Mouse (Mus musculus): ENCODE results near the gene Cer1. TPM values are rescaled to one million over a fixed set of nuclear protein-coding genes. Genes with fewer than 3 reads are reported as not detected.

Gene Cer1
- total and polyA plus RNA-seq, 2 experiments: not detected

DNA sequence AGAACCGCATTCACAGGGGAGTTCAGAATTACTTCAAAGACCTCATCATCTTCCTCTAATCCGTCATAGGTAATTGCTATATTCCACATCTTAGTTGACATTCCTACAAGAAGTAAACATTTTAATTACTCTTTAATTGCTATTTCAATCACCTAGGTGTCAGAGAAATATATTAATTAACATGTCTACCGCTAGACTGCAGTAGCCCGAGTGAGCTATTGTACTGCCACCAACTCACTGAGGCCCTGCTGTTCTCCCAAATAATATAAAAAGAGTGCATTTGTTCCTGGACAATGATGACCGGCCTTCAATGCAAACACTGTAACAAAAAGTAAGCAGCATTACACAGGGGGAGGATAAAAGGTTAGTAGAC is 31.7 kb upstream of the Cer1 start:
- no peaks in the 10 kb centered on the region for H3K36me3 ChIP-seq (ENCODE audit: control insufficient read depth, insufficient read depth, low read length)
- no peaks in the 10 kb centered on the region for H3K27me3 ChIP-seq (ENCODE audit: control insufficient read depth, insufficient read depth, low read length)
- 82% methylated on average over 5 of the region's 5 CpGs for WGBS
- no peaks in the 10 kb centered on the region for H3K79me2 ChIP-seq (ENCODE audit: control insufficient read depth, insufficient read depth, low read length)
- H3K27ac ChIP-seq (replicated peaks; ENCODE audit: insufficient read depth, low read depth, low read length): no peak overlapping the region
- H3K4me3 ChIP-seq (ENCODE audit: insufficient read depth, low read depth, low read length): no peak overlapping the region
- no peaks in the 10 kb centered on the region for H3K4me1 ChIP-seq (ENCODE audit: control insufficient read depth, insufficient read depth, low read length)
- no peak for DNase-seq (ENCODE audit: extremely low read depth, low read depth, low spot score)
- no peak overlapping the region for H3K9ac ChIP-seq (ENCODE audit: low read depth, low read length)
- no peak for TF ChIP-seq CTCF (IDR thresholded peaks at IDR 0.05; ENCODE audit: low read depth, low read length)
- TF ChIP-seq POLR2A (IDR thresholded peaks at IDR 0.05; ENCODE audit: extremely low read depth, insufficient read depth, low read length): no peak

DNA sequence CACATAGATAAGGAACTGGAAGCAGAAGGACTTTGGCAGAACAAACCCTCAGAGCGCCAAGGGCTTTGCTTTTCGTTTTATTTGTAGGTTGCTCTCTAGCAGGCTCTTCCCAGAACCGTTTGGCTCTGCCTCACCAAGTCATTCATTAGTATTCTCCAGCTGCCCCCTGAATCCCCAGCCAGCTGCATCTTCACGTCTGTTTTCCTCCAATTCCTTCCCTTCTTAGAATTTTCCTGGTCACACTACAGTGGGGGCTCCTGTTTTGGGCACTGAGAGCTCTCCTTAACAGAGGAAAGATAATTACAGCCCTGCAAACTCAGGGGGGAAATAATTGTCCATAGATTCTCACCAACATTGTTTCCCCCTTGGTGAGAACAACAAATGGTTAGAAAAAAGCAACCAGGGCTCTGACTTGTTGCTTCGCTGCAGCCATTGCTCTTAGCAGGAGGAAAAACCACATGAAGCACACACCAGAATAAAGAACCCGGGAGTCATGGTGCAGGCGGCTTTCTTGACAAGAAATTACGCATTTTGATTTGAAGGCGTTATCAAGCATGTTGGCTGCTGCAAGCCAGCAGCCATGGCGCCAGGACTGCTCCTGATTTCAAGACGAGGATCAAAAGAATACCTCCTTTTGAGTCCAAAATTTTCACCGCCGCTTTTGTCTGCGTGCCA is 31.2 kb upstream of the Cer1 start:
- no peaks in the 10 kb centered on the region for H3K79me2 ChIP-seq (ENCODE audit: control insufficient read depth, insufficient read depth, low read length)
- no peaks in the 10 kb centered on the region for H3K4me1 ChIP-seq (ENCODE audit: control insufficient read depth, insufficient read depth, low read length)
- H3K36me3 ChIP-seq (ENCODE audit: control insufficient read depth, insufficient read depth, low read length): no peaks in the 10 kb centered on the region
- no peak overlapping the region for H3K4me3 ChIP-seq (ENCODE audit: insufficient read depth, low read depth, low read length)
- H3K9ac ChIP-seq (ENCODE audit: low read depth, low read length): no peak overlapping the region
- H3K27ac ChIP-seq (replicated peaks; ENCODE audit: insufficient read depth, low read depth, low read length): no peak overlapping the region
- 66% methylated on average over 14 of the region's 14 CpGs for WGBS
- no peak for TF ChIP-seq CTCF (IDR thresholded peaks at IDR 0.05; ENCODE audit: low read depth, low read length)
- no peak for TF ChIP-seq POLR2A (IDR thresholded peaks at IDR 0.05; ENCODE audit: extremely low read depth, insufficient read depth, low read length)
- H3K27me3 ChIP-seq (ENCODE audit: control insufficient read depth, insufficient read depth, low read length): no peaks in the 10 kb centered on the region
- DNase-seq (ENCODE audit: extremely low read depth, low read depth, low spot score): peak; percentile 4

DNA sequence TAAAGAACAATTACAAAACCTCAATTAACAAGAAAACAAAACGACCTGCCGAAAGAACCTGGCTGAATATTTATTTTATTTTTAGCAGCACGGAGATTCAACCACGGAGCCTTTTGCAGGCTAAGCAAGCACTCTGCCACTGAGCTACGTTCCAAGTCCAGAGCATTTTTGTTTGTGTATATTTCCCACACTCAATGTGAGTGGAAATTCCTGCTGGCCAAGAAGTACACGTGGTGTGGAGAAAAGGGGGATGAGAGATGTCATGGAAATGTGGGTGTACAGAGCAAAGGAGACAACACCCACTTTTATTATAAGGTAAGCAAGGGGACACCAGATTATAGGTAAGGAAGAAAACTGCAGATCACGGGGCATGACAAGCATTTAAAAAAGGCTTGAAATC is 30.6 kb upstream of the Cer1 start:
- DNase-seq (ENCODE audit: extremely low read depth, low read depth, low spot score): no peak
- Histone ChIP-seq H3K27me3 (ENCODE audit: control insufficient read depth, insufficient read depth, low read length) (no peaks in the 10 kb centered on the region), H3K79me2 (ENCODE audit: control insufficient read depth, insufficient read depth, low read length) (no peaks in the 10 kb centered on the region), H3K36me3 (ENCODE audit: control insufficient read depth, insufficient read depth, low read length) (no peaks in the 10 kb centered on the region), H3K27ac (replicated peaks; ENCODE audit: insufficient read depth, low read depth, low read length) (no peak overlapping the region), H3K4me1 (ENCODE audit: control insufficient read depth, insufficient read depth, low read length) (no peaks in the 10 kb centered on the region), H3K9ac (ENCODE audit: low read depth, low read length) (no peak overlapping the region), H3K4me3 (ENCODE audit: insufficient read depth, low read depth, low read length) (no peak overlapping the region)
- 64% methylated on average over 7 of the region's 7 CpGs for WGBS
- no peak for TF ChIP-seq CTCF (IDR thresholded peaks at IDR 0.05; ENCODE audit: low read depth, low read length)
- TF ChIP-seq POLR2A (IDR thresholded peaks at IDR 0.05; ENCODE audit: extremely low read depth, insufficient read depth, low read length): no peak

DNA sequence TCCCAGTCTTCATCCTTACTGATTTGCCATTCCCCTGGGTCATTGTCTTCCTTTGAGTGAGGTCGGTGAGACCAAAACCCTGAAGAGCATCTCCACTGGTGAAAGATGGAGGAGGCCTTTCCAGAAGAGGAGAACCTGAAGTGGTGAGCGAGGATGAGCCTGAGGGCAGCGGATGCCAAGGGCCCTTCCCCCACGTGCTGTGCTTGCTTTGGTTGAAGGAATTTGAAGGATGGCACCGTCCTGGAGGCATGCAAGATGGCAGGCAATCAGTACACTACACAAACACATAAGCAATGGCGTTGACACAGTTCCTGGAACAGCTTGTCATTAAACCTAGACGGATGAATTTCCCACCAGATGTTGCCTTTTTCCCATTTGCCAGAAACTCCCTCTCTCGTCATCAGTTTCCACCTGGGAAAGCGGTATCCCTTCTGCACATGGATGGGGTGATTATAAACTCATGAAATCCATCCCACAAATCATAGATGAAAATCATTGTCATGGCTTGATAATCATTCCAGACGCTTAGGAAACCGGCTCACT is 29.7 kb upstream of the Cer1 start:
- TF ChIP-seq CTCF (IDR thresholded peaks at IDR 0.05; ENCODE audit: low read depth, low read length): no peak
- no peak for TF ChIP-seq POLR2A (IDR thresholded peaks at IDR 0.05; ENCODE audit: extremely low read depth, insufficient read depth, low read length)

DNA sequence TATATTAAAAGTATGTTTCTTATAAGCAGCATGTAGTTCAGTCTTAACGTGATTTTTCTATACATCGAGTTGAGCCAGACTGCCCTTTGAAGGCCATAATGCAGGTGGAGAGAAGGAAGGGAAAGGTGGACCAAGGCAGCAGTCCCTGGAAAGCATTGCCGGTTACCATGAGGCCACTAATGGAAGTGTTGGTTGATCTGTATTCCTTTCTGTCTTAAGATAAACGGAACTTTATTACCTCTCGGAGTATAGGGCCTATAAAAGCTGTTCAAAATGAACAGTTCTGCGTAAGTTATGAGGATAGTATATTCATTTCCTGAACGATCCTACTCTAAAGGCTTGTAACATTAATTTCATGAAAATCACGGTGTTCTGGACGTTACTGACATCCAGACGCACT is 10.3 kb upstream of the Cer1 start:
- H3K9ac ChIP-seq (ENCODE audit: low read depth, low read length): no peak overlapping the region
- no peaks in the 10 kb centered on the region for H3K27me3 ChIP-seq (ENCODE audit: control insufficient read depth, insufficient read depth, low read length)
- TF ChIP-seq POLR2A (IDR thresholded peaks at IDR 0.05; ENCODE audit: extremely low read depth, insufficient read depth, low read length) (no peak), CTCF (IDR thresholded peaks at IDR 0.05; ENCODE audit: low read depth, low read length) (no peak)
- no peaks in the 10 kb centered on the region for H3K79me2 ChIP-seq (ENCODE audit: control insufficient read depth, insufficient read depth, low read length)
- WGBS: 91% methylated on average over 10 of the region's 10 CpGs
- no peaks in the 10 kb centered on the region for H3K4me1 ChIP-seq (ENCODE audit: control insufficient read depth, insufficient read depth, low read length)
- H3K36me3 ChIP-seq (ENCODE audit: control insufficient read depth, insufficient read depth, low read length): no peaks in the 10 kb centered on the region
- H3K4me3 ChIP-seq (ENCODE audit: insufficient read depth, low read depth, low read length): no peak overlapping the region
- H3K27ac ChIP-seq (replicated peaks; ENCODE audit: insufficient read depth, low read depth, low read length): no peak overlapping the region
- no peak for DNase-seq (ENCODE audit: extremely low read depth, low read depth, low spot score)

More for the DNA sequence above, 29.7 kb upstream of the Cer1 start:
- no peaks in the 10 kb centered on the region for H3K27me3 ChIP-seq (ENCODE audit: control insufficient read depth, insufficient read depth, low read length)
- H3K36me3 ChIP-seq (ENCODE audit: control insufficient read depth, insufficient read depth, low read length): no peaks in the 10 kb centered on the region
- WGBS: 80% methylated on average over 11 of the region's 11 CpGs
- no peaks in the 10 kb centered on the region for H3K4me1 ChIP-seq (ENCODE audit: control insufficient read depth, insufficient read depth, low read length)
- no peak overlapping the region for H3K9ac ChIP-seq (ENCODE audit: low read depth, low read length)
- no peak overlapping the region for H3K27ac ChIP-seq (replicated peaks; ENCODE audit: insufficient read depth, low read depth, low read length)
- no peaks in the 10 kb centered on the region for H3K79me2 ChIP-seq (ENCODE audit: control insufficient read depth, insufficient read depth, low read length)
- H3K4me3 ChIP-seq (ENCODE audit: insufficient read depth, low read depth, low read length): no peak overlapping the region
- no peak for DNase-seq (ENCODE audit: extremely low read depth, low read depth, low spot score)

DNA sequence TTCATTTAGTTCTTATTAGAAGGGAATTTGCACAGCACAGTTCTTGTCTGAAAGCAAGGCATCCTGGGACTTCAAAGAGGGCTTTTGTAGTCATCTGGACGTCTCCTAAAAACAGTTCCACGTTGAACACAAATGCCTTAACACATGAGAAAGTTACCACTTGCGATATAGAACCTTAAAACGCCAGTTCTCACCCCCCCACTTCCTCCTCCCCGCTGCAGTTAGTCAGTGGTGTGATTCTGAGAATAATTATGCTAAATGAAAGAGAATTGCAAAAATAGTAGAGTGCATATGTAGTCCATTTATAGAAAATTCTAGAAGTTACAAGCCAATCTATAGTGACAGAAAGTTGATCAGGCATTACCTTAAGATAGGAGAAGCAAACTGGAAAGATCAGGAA is 7.3 kb upstream of the Cer1 start:
- Histone ChIP-seq H3K79me2 (ENCODE audit: control insufficient read depth, insufficient read depth, low read length) (no peaks in the 10 kb centered on the region), H3K9ac (ENCODE audit: low read depth, low read length) (no peak overlapping the region), H3K36me3 (ENCODE audit: control insufficient read depth, insufficient read depth, low read length) (no peaks in the 10 kb centered on the region), H3K4me1 (ENCODE audit: control insufficient read depth, insufficient read depth, low read length) (no peaks in the 10 kb centered on the region), H3K4me3 (ENCODE audit: insufficient read depth, low read depth, low read length) (no peak overlapping the region), H3K27ac (replicated peaks; ENCODE audit: insufficient read depth, low read depth, low read length) (no peak overlapping the region), H3K27me3 (ENCODE audit: control insufficient read depth, insufficient read depth, low read length) (no peaks in the 10 kb centered on the region)
- 85% methylated on average over 5 of the region's 5 CpGs for WGBS
- TF ChIP-seq POLR2A (IDR thresholded peaks at IDR 0.05; ENCODE audit: extremely low read depth, insufficient read depth, low read length) (no peak), CTCF (IDR thresholded peaks at IDR 0.05; ENCODE audit: low read depth, low read length) (no peak)
- no peak for DNase-seq (ENCODE audit: extremely low read depth, low read depth, low spot score)

Data from liver, adult 2 months (tissue).